Mouse (Mus musculus): ENCODE results near the gene L3mbtl2. TPM values are rescaled to one million over a fixed set of nuclear protein-coding genes. Genes with fewer than 3 reads are reported as not detected.
"Not testable (repeated sequence)": the region's sequence is repeated elsewhere in the genome, so short reads cannot be mapped to it uniquely, and the experiment has no call there.

L3mbtl2 gene
- polyA plus RNA-seq, 1 experiment from 2014 or later, result 23.4 TPM

DNA sequence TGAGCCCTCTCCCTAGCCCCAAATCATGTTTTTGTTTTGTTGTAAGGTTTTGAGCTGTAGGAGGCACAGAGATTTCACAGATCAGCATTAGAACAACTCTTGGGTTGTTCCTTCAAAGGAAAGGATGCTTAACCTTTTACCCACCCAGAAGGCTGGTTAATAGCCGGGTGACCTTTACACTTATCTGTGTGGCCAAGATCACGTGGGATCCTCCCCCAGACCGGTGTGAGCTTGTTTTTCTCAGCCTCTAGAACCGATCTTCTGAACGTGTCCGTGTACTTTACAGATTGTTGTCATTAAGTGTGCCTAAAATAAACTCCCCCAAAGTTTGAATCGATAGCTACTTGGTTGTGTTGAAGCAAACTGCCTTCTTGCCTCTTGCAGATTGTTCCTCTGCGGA lies 36.9 kb downstream of the L3mbtl2 start:
- Histone ChIP-seq H3K36me3 (ENCODE audit: control insufficient read depth, insufficient read depth, low read length) (peaks cover 29% of the 10 kb centered on the region), H3K4me1 (replicated peaks; ENCODE audit: control insufficient read depth, insufficient read depth, low read length) (no peaks in the 10 kb centered on the region), H3K9me3 (ENCODE audit: control insufficient read depth, low read length) (no peaks in the 10 kb centered on the region), H3K27me3 (replicated peaks; ENCODE audit: control insufficient read depth, insufficient read depth, low read length) (no peaks in the 10 kb centered on the region), H3K4me2 (ENCODE audit: low read length) (no peak overlapping the region), H3K9ac (ENCODE audit: low read length) (no peak overlapping the region), H3K27ac (ENCODE audit: low read depth) (no peak overlapping the region), H3K4me3 (ENCODE audit: low read depth, low read length) (no peak overlapping the region)
- DNase-seq (ENCODE audit: low spot score) (no peak), ATAC-seq (replicated peaks; ENCODE audit: low FRiP score, low TSS enrichment, low read depth) (no peak)
- 59% methylated on average over 8 of the region's 8 CpGs for WGBS

DNA sequence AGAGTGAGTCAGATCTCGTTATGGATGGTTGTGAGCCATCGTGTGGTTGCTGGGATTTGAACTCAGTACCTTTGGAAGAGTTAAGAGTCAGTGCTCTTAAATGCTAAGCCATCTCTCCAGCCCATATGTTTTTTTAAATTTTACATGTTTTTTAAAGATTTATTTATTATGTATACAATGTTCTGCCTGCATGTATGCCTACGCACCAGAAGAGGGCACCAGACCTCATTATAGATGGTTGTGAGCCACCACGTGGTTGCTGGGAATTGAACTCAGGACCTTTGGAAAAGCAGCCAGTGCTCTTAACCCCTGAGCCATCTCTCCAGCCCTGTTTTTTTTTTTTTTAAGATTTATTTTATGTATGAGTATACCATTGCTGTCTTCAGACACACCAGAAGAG lies 37.7 kb downstream of the L3mbtl2 start:
- peaks cover 36% of the 10 kb centered on the region for H3K36me3 ChIP-seq (ENCODE audit: control insufficient read depth, insufficient read depth, low read length)
- not testable (repeated sequence) for H3K27ac ChIP-seq (ENCODE audit: low read depth); H3K4me1 ChIP-seq (replicated peaks; ENCODE audit: control insufficient read depth, insufficient read depth, low read length); DNase-seq (ENCODE audit: low spot score); H3K9me3 ChIP-seq (ENCODE audit: control insufficient read depth, low read length); H3K4me2 ChIP-seq (ENCODE audit: low read length); H3K27me3 ChIP-seq (replicated peaks; ENCODE audit: control insufficient read depth, insufficient read depth, low read length); H3K9ac ChIP-seq (ENCODE audit: low read length); H3K4me3 ChIP-seq (ENCODE audit: low read depth, low read length); ATAC-seq (replicated peaks; ENCODE audit: low FRiP score, low TSS enrichment, low read depth)
- 85% methylated on average over 4 of the region's 4 CpGs for WGBS

DNA sequence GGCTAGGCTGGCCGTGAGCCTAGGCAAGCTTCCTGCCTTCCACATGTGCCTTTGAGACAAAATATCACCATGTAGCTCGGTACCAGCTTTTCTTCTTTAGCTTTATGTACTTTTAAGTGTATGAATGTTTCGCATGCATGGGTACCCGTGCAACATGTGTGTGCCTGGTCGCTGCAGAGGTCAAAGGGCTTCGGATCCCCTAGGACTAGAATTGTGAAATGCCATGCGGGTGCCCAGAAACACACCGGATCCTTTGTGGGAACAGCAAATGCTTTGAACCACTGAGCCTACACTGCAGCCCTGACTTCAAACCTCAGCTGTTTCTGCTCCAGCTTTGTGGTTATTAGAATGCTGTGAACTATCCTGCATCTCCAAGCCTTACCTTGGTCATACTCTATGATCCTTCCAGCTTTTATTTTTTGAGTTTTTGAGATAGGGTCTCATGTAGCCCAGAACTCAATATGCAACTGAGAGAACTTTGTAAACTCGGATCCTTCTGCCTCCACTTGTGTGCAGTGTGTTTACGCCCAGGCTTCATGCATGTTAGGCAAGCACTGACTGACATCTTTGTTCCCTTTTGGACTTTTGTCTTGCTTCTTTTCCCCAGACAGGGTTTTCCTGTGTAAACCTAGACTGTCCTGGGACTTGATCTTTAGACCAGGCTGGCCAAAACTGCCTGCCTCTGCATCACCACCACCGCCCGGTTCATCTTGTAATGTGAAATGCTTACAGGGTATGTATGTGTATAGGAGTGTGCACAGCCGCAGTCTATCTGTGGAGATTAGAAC lies 38.8 kb downstream of the L3mbtl2 start:
- WGBS, result 87% methylated on average over 13 of the region's 13 CpGs
- no peak overlapping the region for H3K4me3 ChIP-seq (ENCODE audit: low read depth, low read length)
- no peaks in the 10 kb centered on the region for H3K27me3 ChIP-seq (replicated peaks; ENCODE audit: control insufficient read depth, insufficient read depth, low read length)
- H3K4me2 ChIP-seq (ENCODE audit: low read length), result no peak overlapping the region
- no peaks in the 10 kb centered on the region for H3K4me1 ChIP-seq (replicated peaks; ENCODE audit: control insufficient read depth, insufficient read depth, low read length)
- H3K27ac ChIP-seq (ENCODE audit: low read depth), result no peak overlapping the region
- peaks cover 45% of the 10 kb centered on the region for H3K36me3 ChIP-seq (ENCODE audit: control insufficient read depth, insufficient read depth, low read length)
- no peaks in the 10 kb centered on the region for H3K9me3 ChIP-seq (ENCODE audit: control insufficient read depth, low read length)
- no peak overlapping the region for H3K9ac ChIP-seq (ENCODE audit: low read length)
- ATAC-seq (replicated peaks; ENCODE audit: low FRiP score, low TSS enrichment, low read depth), result no peak
- no peak for DNase-seq (ENCODE audit: low spot score)

GRCm38 (mm10) chr15:81703094-81703489 lies 39.4 kb downstream of the L3mbtl2 start:
- DNase-seq (ENCODE audit: low spot score) (no peak), ATAC-seq (replicated peaks; ENCODE audit: low FRiP score, low TSS enrichment, low read depth) (no peak)
- Histone ChIP-seq H3K36me3 (ENCODE audit: control insufficient read depth, insufficient read depth, low read length) (peaks cover 51% of the 10 kb centered on the region), H3K4me1 (replicated peaks; ENCODE audit: control insufficient read depth, insufficient read depth, low read length) (no peaks in the 10 kb centered on the region), H3K9me3 (ENCODE audit: control insufficient read depth, low read length) (no peaks in the 10 kb centered on the region), H3K4me3 (ENCODE audit: low read depth, low read length) (no peak overlapping the region), H3K4me2 (ENCODE audit: low read length) (no peak overlapping the region), H3K9ac (ENCODE audit: low read length) (no peak overlapping the region), H3K27me3 (replicated peaks; ENCODE audit: control insufficient read depth, insufficient read depth, low read length) (no peaks in the 10 kb centered on the region), H3K27ac (ENCODE audit: low read depth) (no peak overlapping the region)
- WGBS, result 75% methylated on average over 3 of the region's 3 CpGs

DNA sequence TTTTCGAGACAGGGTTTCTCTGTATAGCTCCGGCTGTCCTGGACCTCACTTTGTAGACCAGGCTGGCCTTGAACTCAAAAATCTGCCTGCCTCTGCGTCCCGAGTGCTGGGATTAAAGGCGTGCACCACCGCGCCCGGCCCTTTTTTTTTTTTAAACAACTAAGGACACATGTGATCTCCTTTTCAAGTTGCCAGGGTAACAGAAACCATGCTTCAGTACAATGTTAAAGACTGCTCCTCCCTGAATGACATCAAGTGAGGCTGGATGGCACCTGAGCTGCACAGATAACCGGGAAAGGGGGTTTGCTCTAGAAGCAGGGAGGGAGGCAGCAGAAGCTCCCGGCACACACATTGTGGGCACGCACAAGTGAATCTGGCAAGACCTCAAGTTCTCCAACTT lies 45.3 kb downstream of the L3mbtl2 start:
- ATAC-seq (replicated peaks; ENCODE audit: low FRiP score, low TSS enrichment, low read depth) (no peak), DNase-seq (ENCODE audit: low spot score) (no peak)
- Histone ChIP-seq H3K4me3 (ENCODE audit: low read depth, low read length) (no peak overlapping the region), H3K27ac (ENCODE audit: low read depth) (no peak overlapping the region), H3K4me1 (replicated peaks; ENCODE audit: control insufficient read depth, insufficient read depth, low read length) (no peaks in the 10 kb centered on the region), H3K9me3 (ENCODE audit: control insufficient read depth, low read length) (no peaks in the 10 kb centered on the region), H3K9ac (ENCODE audit: low read length) (no peak overlapping the region), H3K36me3 (ENCODE audit: control insufficient read depth, insufficient read depth, low read length) (peaks cover 96% of the 10 kb centered on the region), H3K4me2 (ENCODE audit: low read length) (no peak overlapping the region), H3K27me3 (replicated peaks; ENCODE audit: control insufficient read depth, insufficient read depth, low read length) (no peaks in the 10 kb centered on the region)
- WGBS, result 92% methylated on average over 11 of the region's 11 CpGs

GRCm38 (mm10) chr15:81709686-81710085 lies 46.0 kb downstream of the L3mbtl2 start:
- Histone ChIP-seq H3K9me3 (ENCODE audit: control insufficient read depth, low read length) (no peaks in the 10 kb centered on the region), H3K4me3 (ENCODE audit: low read depth, low read length) (no peak overlapping the region), H3K4me1 (replicated peaks; ENCODE audit: control insufficient read depth, insufficient read depth, low read length) (no peaks in the 10 kb centered on the region), H3K27ac (ENCODE audit: low read depth) (no peak overlapping the region), H3K4me2 (ENCODE audit: low read length) (no peak overlapping the region), H3K27me3 (replicated peaks; ENCODE audit: control insufficient read depth, insufficient read depth, low read length) (no peaks in the 10 kb centered on the region), H3K9ac (ENCODE audit: low read length) (no peak overlapping the region), H3K36me3 (ENCODE audit: control insufficient read depth, insufficient read depth, low read length) (peaks cover 91% of the 10 kb centered on the region)
- DNase-seq (ENCODE audit: low spot score) (no peak), ATAC-seq (replicated peaks; ENCODE audit: low FRiP score, low TSS enrichment, low read depth) (no peak)
- WGBS, result 100% methylated on average over 1 of the region's 1 CpGs

DNA sequence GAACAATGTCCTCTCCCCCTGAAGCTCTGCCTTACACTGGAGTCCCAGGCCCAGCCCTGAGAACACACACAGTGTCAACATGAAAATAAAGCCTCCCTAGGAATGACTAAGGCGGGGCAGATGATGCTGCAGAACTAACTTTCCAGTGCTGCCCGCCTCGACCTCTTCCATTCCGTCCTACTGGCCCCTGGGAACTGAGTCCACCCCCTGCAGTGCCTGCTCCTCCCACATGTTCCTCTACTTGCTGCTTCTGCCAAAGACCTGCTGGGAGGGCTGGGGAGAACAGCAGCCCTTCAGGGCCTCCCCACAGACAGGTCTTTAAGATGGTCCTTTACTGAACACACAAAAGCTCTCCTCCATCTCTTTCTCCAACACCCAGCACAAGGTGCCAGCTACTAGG lies 47.1 kb downstream of the L3mbtl2 start:
- DNase-seq (ENCODE audit: low spot score) (no peak), ATAC-seq (replicated peaks; ENCODE audit: low FRiP score, low TSS enrichment, low read depth) (no peak)
- WGBS, result 77% methylated on average over 4 of the region's 4 CpGs
- H3K4me3 ChIP-seq (ENCODE audit: low read depth, low read length), result no peak overlapping the region
- H3K27me3 ChIP-seq (replicated peaks; ENCODE audit: control insufficient read depth, insufficient read depth, low read length), result no peaks in the 10 kb centered on the region
- H3K9me3 ChIP-seq (ENCODE audit: control insufficient read depth, low read length), result no peaks in the 10 kb centered on the region
- peaks cover 90% of the 10 kb centered on the region for H3K36me3 ChIP-seq (ENCODE audit: control insufficient read depth, insufficient read depth, low read length)
- no peak overlapping the region for H3K4me2 ChIP-seq (ENCODE audit: low read length)
- no peak overlapping the region for H3K9ac ChIP-seq (ENCODE audit: low read length)
- no peak overlapping the region for H3K27ac ChIP-seq (ENCODE audit: low read depth)
- H3K4me1 ChIP-seq (replicated peaks; ENCODE audit: control insufficient read depth, insufficient read depth, low read length), result no peaks in the 10 kb centered on the region

DNA sequence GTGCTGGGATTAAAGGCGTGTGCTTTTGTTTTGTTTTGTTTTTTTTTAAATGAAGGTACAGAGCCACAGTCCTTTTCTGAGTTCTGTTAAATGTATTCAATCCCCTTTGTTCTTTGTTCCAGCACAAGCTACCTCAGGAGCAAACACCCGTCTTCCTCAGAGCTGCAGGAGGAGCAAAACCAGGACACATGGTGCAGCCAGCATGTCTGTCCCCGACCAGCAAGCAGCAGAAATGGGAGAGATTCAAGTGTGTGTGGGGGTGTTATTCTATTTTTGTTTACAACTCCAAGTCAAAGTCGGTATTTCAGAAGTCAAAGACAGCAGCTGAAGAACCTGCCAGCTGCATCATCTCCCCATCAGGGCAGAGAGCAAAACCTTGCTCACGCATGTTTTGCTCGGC lies 50.1 kb downstream of the L3mbtl2 start:
- WGBS, result 83% methylated on average over 6 of the region's 6 CpGs
- no peak for DNase-seq (ENCODE audit: low spot score)
- H3K4me2 ChIP-seq (ENCODE audit: low read length), result no peak overlapping the region
- H3K27me3 ChIP-seq (replicated peaks; ENCODE audit: control insufficient read depth, insufficient read depth, low read length), result no peaks in the 10 kb centered on the region
- H3K9me3 ChIP-seq (ENCODE audit: control insufficient read depth, low read length), result no peaks in the 10 kb centered on the region
- no peak for ATAC-seq (replicated peaks; ENCODE audit: low FRiP score, low TSS enrichment, low read depth)
- no peak overlapping the region for H3K9ac ChIP-seq (ENCODE audit: low read length)
- peaks cover 92% of the 10 kb centered on the region for H3K36me3 ChIP-seq (ENCODE audit: control insufficient read depth, insufficient read depth, low read length)
- H3K4me3 ChIP-seq (ENCODE audit: low read depth, low read length), result no peak overlapping the region
- no peak overlapping the region for H3K27ac ChIP-seq (ENCODE audit: low read depth)
- no peaks in the 10 kb centered on the region for H3K4me1 ChIP-seq (replicated peaks; ENCODE audit: control insufficient read depth, insufficient read depth, low read length)

Data from intestine, embryonic 14.5 days (tissue).